Mouse (Mus musculus) left cerebral cortex, postnatal 25 days (tissue): ENCODE measurements around the gene Olfr613. TPM values are rescaled to one million over a fixed set of nuclear protein-coding genes. Genes with fewer than 3 reads are reported as not detected.
"Not testable (repeated sequence)": the region's sequence is repeated elsewhere in the genome, so short reads cannot be mapped to it uniquely, and the experiment has no call there.

Experiments
- DNase-seq, 2 experiments: peaks; one replicate each; pipeline ENCODE4 v3.0.0; 2022; ENCODE audit warnings: low spot score in 2 of 2, mixed read lengths in 1 of 2
- intact Hi-C: fragments of 180-260 bp; cut with DNase I; formaldehyde crosslinking; loops from one replicate; pipeline ENCODE4 v1.15.1; 2025
- microRNA-seq, 2 experiments: library from miRNA; unstranded; fragments of <30 nt; microRNA quantifications; one replicate each; pipeline ENCODE4 v1.2.0; 2022
- total RNA-seq, 2 experiments: library from RNA; stranded (reverse); gene quantifications; 2 replicates each; pipeline ENCODE4 v1.2.3; 2021

Gene Olfr613
- total RNA-seq: not detected

- intact Hi-C loops: no loop called here
- DNase-seq: no peak
Observed at GRCm38 (mm10) chr7:103547774-103548173, at the start of gene Olfr613. Gene Olfr613 (plus strand): TSS chr7:103548074.

GRCm38 (mm10) chr7:103512022-103512421 lies 35.9 kb upstream of the Olfr613 start, which contains the start of gene Olfr610:
Gene Olfr610 (minus strand): TSS chr7:103512122.
- DNase-seq: no peak
- intact Hi-C loops: no loop called here

GRCm38 (mm10) chr7:103520746-103521145 lies 27.1 kb upstream of the Olfr613 start, which contains the start of gene Olfr611:
Gene Olfr611 (minus strand): TSS chr7:103520846.
- DNase-seq, intact Hi-C loops: not testable (repeated sequence)

- DNase-seq: not testable (repeated sequence)
Observed at GRCm38 (mm10) chr7:103542617-103543016, 5.3 kb upstream of the Olfr613 start, which contains the start of gene Olfr612. Gene Olfr612 (minus strand): TSS chr7:103542717.

GRCm38 (mm10) chr7:103555779-103556178 lies 7.9 kb downstream of the Olfr613 start, which contains the start of gene Olfr615:
Gene Olfr615 (plus strand): TSS chr7:103556079.
- no peak for DNase-seq
- intact Hi-C loops: no loop called here

More at GRCm38 (mm10) chr7:103542617-103543016, 5.3 kb upstream of the Olfr613 start, which contains the start of gene Olfr612:
- intact Hi-C loops: not testable (repeated sequence)

- intact Hi-C loops: no loop called here
- peak in 1 of 2 experiments; percentile 11 for DNase-seq
Observed at GRCm38 (mm10) chr7:103569043-103569442, 21.2 kb downstream of the Olfr613 start, which contains the start of gene Olfr616. Gene Olfr616 (minus strand): TSS chr7:103569143.

- intact Hi-C loops: no loop called here
- DNase-seq: no peak
Observed at GRCm38 (mm10) chr7:103572761-103573160, 24.9 kb downstream of the Olfr613 start, which contains the start of gene Olfr617. Gene Olfr617 (plus strand): TSS chr7:103573061.

GRCm38 (mm10) chr7:103589803-103590202 lies 41.9 kb downstream of the Olfr613 start, which contains the start of gene Olfr618:
Gene Olfr618 (plus strand): TSS chr7:103590103.
- intact Hi-C loops: no loop called here

GRCm38 (mm10) chr7:103600275-103600674 lies 52.4 kb downstream of the Olfr613 start, which contains the start of gene Olfr619:
Gene Olfr619 (plus strand): TSS chr7:103600575.
- intact Hi-C loops: no loop called here
- DNase-seq: no peak

More at GRCm38 (mm10) chr7:103589803-103590202, 41.9 kb downstream of the Olfr613 start, which contains the start of gene Olfr618:
- DNase-seq: no peak

Small RNAs within 50 kb of the gene (microRNA-seq; reads per million reads assigned to microRNA genes)
- 0 reads per million in 2 experiments for gene Gm26506

Other genes starting within 250 kb of the Olfr613 start
- gene Olfr596, start 242.4 kb upstream of the Olfr613 start, total RNA-seq: not detected
- not detected for gene Olfr597, start 231.8 kb upstream of the Olfr613 start, total RNA-seq
- gene Olfr598, start 224.5 kb upstream of the Olfr613 start, total RNA-seq: not detected
- not detected for gene Olfr599, start 212.2 kb upstream of the Olfr613 start, total RNA-seq
- not detected for gene Olfr600, start 198.4 kb upstream of the Olfr613 start, total RNA-seq
- not detected for gene Olfr601, start 185.4 kb upstream of the Olfr613 start, total RNA-seq
- not detected for gene Olfr603, start 161.9 kb upstream of the Olfr613 start, total RNA-seq
- gene Usp17lc, start 133.0 kb upstream of the Olfr613 start, total RNA-seq: not detected
- not detected for gene Olfr605, start 102.6 kb upstream of the Olfr613 start, total RNA-seq
- gene Olfr606, start 99.0 kb upstream of the Olfr613 start, total RNA-seq: not detected
- gene Olfr607, start 83.9 kb upstream of the Olfr613 start, total RNA-seq: not detected
- gene Olfr608, start 78.2 kb upstream of the Olfr613 start, total RNA-seq: not detected
- not detected for gene Olfr609, start 50.0 kb upstream of the Olfr613 start, total RNA-seq
- not detected for gene Olfr610, start 36.0 kb upstream of the Olfr613 start, total RNA-seq
- gene Olfr611, start 27.2 kb upstream of the Olfr613 start, total RNA-seq: not detected
- gene Olfr612, start 5.4 kb upstream of the Olfr613 start, total RNA-seq: not detected
- not detected for gene Olfr615, start 8.0 kb downstream of the Olfr613 start, total RNA-seq
- gene Olfr616, start 21.1 kb downstream of the Olfr613 start, total RNA-seq: not detected
- gene Olfr617, start 25.0 kb downstream of the Olfr613 start, total RNA-seq: not detected
- gene Olfr618, start 42.0 kb downstream of the Olfr613 start, total RNA-seq: not detected
- not detected for gene Olfr619, start 52.5 kb downstream of the Olfr613 start, total RNA-seq
- not detected for gene Olfr620, start 64.5 kb downstream of the Olfr613 start, total RNA-seq
- gene Olfr622, start 94.6 kb downstream of the Olfr613 start, total RNA-seq: not detected
- not detected for gene Olfr623, start 115.6 kb downstream of the Olfr613 start, total RNA-seq
- under 1 TPM in 1 of 2 experiments, not detected in 1; 0.07 TPM for gene Olfr624, start 123.1 kb downstream of the Olfr613 start, total RNA-seq
- not detected for gene Olfr625-ps1, start 134.6 kb downstream of the Olfr613 start, total RNA-seq
- not detected for gene Olfr243, start 166.6 kb downstream of the Olfr613 start, total RNA-seq
- not detected for gene Olfr628, start 182.3 kb downstream of the Olfr613 start, total RNA-seq
- gene Olfr629, start 196.9 kb downstream of the Olfr613 start, total RNA-seq: not detected
- gene Olfr630, start 209.3 kb downstream of the Olfr613 start, total RNA-seq: not detected
- not detected for gene Olfr69, start 223.5 kb downstream of the Olfr613 start, total RNA-seq
- not detected for gene Olfr68, start 231.6 kb downstream of the Olfr613 start, total RNA-seq
- not detected for gene Olfr67, start 243.7 kb downstream of the Olfr613 start, total RNA-seq